Mouse (Mus musculus): ENCODE results near the gene Cnga3. TPM values are rescaled to one million over a fixed set of nuclear protein-coding genes. Genes with fewer than 3 reads are reported as not detected.

Cnga3 gene
- 3.0 TPM for polyA plus RNA-seq (2014; fragmentation: Illumina TruSeq; extraction: RNeasy Lipid Tissue Mini Kit (QIAGEN cat#74804); ENCODE audit: low read depth, low replicate concordance)

GRCm38 (mm10) chr1:37214144-37214543 lies at the start of gene Cnga3:
Cnga3 (plus strand) TSS chr1:37214434.

GRCm38 (mm10) chr1:37299540-37300491 lies 85.6 kb downstream of the Cnga3 start, which contains the start of gene Inpp4a:
Inpp4a (plus strand) TSS chr1:37299865.

Other genes with a start within 250 kb of the Cnga3 start
- gene Vwa3b, start 187.8 kb upstream of the Cnga3 start, polyA plus RNA-seq (2014; fragmentation: Illumina TruSeq; extraction: RNeasy Lipid Tissue Mini Kit (QIAGEN cat#74804); ENCODE audit: low read depth, low replicate concordance), result 1.3 TPM
- gene Inpp4a, start 85.4 kb downstream of the Cnga3 start, polyA plus RNA-seq (2014; fragmentation: Illumina TruSeq; extraction: RNeasy Lipid Tissue Mini Kit (QIAGEN cat#74804); ENCODE audit: low read depth, low replicate concordance), result 12.1 TPM
- gene Coa5, start 215.7 kb downstream of the Cnga3 start, polyA plus RNA-seq (2014; fragmentation: Illumina TruSeq; extraction: RNeasy Lipid Tissue Mini Kit (QIAGEN cat#74804); ENCODE audit: low read depth, low replicate concordance), result 105 TPM
- 40.5 TPM for gene Unc50, start 215.7 kb downstream of the Cnga3 start, polyA plus RNA-seq (2014; fragmentation: Illumina TruSeq; extraction: RNeasy Lipid Tissue Mini Kit (QIAGEN cat#74804); ENCODE audit: low read depth, low replicate concordance)